Mouse (Mus musculus) hindbrain, embryonic 13.5 days (tissue): Measurements from ENCODE around the gene Ankrd22. TPM values are rescaled to one million over a fixed set of nuclear protein-coding genes. Genes with fewer than 3 reads are reported as not detected.

Experiments used
- ATAC-seq: fragments of 200-750 bp; cut with Nextera tagmentation; 2 replicates; pipeline ENCODE4 v1.8.0; 2017; ENCODE audit warnings: moderate TSS enrichment; ENCODE audit not compliant: low FRiP score
- H3K27ac ChIP-seq: fragments of 300-500 bp; sonication (generic); 2 replicates; pipeline ENCODE4 v1.5.1; 2015; ENCODE audit warnings: inconsistent platforms, mild to moderate bottlenecking, moderate library complexity
- H3K27me3 ChIP-seq: fragments of 300-500 bp; sonication (generic); 2 replicates; pipeline ENCODE4 v1.6.1; 2015; ENCODE audit warnings: mild to moderate bottlenecking, inconsistent platforms
- H3K36me3 ChIP-seq: fragments of 300-500 bp; sonication (generic); 2 replicates; pipeline ENCODE4 v1.6.1; 2015; ENCODE audit warnings: mild to moderate bottlenecking, inconsistent platforms
- H3K4me1 ChIP-seq: fragments of 300-500 bp; sonication (generic); replicated peaks from 2 replicates; pipeline ENCODE4 v1.6.1; 2015; ENCODE audit warnings: inconsistent platforms
- H3K4me2 ChIP-seq: fragments of 300-500 bp; sonication (generic); 2 replicates; pipeline ENCODE4 v1.6.1; 2015; ENCODE audit warnings: inconsistent platforms, mild to moderate bottlenecking, moderate library complexity
- H3K4me3 ChIP-seq: fragments of 300-500 bp; sonication (generic); 2 replicates; pipeline ENCODE4 v1.5.1; 2015; ENCODE audit warnings: mild to moderate bottlenecking, inconsistent platforms
- H3K9ac ChIP-seq: fragments of 300-500 bp; sonication (generic); 2 replicates; pipeline ENCODE4 v1.6.1; 2015; ENCODE audit warnings: mild to moderate bottlenecking, inconsistent platforms
- H3K9me3 ChIP-seq: fragments of 300-500 bp; sonication (generic); 2 replicates; pipeline ENCODE4 v1.6.1; 2016; ENCODE audit warnings: inconsistent platforms
- WGBS: fragments of 180-500 bp; shearing (Covaris S2); methylation state at CpG from one replicate; pipeline ENCODE4 v1.1.7; 2015; 5-methylcytosine and 5-hydroxymethylcytosine counted together
- polyA plus RNA-seq: library from polyadenylated mRNA; unstranded; fragments of >200 nt; fragmentation: Nextera tagmentation; extraction: Ambion mirVana; gene quantifications from 2 replicates; pipeline ENCODE4 v1.2.1, GENCODE M21; 2015

The Ankrd22 gene
- polyA plus RNA-seq, 1 experiment from 2014 or later: not detected

DNA sequence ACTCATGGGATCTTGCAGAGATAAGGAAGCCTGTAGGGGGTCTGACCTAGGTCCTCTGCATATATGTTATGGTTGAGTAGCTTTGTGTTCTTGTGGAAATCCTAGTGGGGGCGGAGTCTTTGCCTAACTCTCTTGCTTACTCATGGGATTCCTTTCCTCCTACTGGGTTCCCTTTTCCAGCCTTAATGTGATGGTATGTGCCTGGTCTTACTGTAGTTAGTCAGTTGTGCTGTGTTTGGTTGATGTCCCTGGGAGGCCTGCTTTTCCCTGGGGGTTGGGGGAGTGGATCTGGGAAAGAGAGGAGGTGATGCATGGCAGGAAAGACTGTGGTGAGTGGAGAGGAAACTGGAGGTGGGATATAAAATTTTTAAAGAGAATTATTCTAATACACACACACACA lies 32.2 kb upstream of the Ankrd22 start:
- ATAC-seq: no peak

GRCm38 (mm10) chr19:34195031-34195430 lies 29.2 kb upstream of the Ankrd22 start:
- no peak overlapping the region for H3K4me3 ChIP-seq
- H3K9ac ChIP-seq: no peak overlapping the region

More for the DNA sequence above, 32.2 kb upstream of the Ankrd22 start:
- Histone ChIP-seq H3K9ac (no peak overlapping the region), H3K36me3 (no peaks in the 10 kb centered on the region), H3K4me1 (peaks cover 6% of the 10 kb centered on the region; the same call in 1 of the 2 replicates), H3K27ac (no peak overlapping the region), H3K27me3 (no peaks in the 10 kb centered on the region), H3K4me3 (no peak overlapping the region), H3K9me3 (no peaks in the 10 kb centered on the region), H3K4me2 (no peak overlapping the region)
- WGBS: 93% methylated on average over 1 of the region's 1 CpGs

GRCm38 (mm10) chr19:34194132-34194745 lies 28.4 kb upstream of the Ankrd22 start:
- Histone ChIP-seq H3K36me3 (no peaks in the 10 kb centered on the region), H3K4me2 (peak overlapping the region; percentile 89), H3K4me1 (peaks cover 10% of the 10 kb centered on the region), H3K27me3 (0 out of 2 replicates have a peak, but pooled peaks cover 6% of the 10 kb centered on the region), H3K9ac (no peak overlapping the region), H3K9me3 (no peaks in the 10 kb centered on the region), H3K27ac (no peak overlapping the region), H3K4me3 (no peak overlapping the region)
- ATAC-seq: no peak
- WGBS: 89% methylated on average over 6 of the region's 6 CpGs

More at GRCm38 (mm10) chr19:34195031-34195430, 29.2 kb upstream of the Ankrd22 start:
- 0 out of 2 replicates have a peak, but pooled peaks cover 6% of the 10 kb centered on the region for H3K27me3 ChIP-seq
- H3K36me3 ChIP-seq: no peaks in the 10 kb centered on the region
- no peak overlapping the region for H3K4me2 ChIP-seq
- no peak overlapping the region for H3K27ac ChIP-seq
- H3K9me3 ChIP-seq: no peaks in the 10 kb centered on the region
- peaks cover 10% of the 10 kb centered on the region for H3K4me1 ChIP-seq
- no peak for ATAC-seq
- 77% methylated on average over 2 of the region's 2 CpGs for WGBS

GRCm38 (mm10) chr19:34193683-34194082 lies 27.8 kb upstream of the Ankrd22 start:
- Histone ChIP-seq H3K4me1 (peaks cover 10% of the 10 kb centered on the region), H3K27me3 (0 out of 2 replicates have a peak, but pooled peaks cover 6% of the 10 kb centered on the region), H3K9me3 (no peaks in the 10 kb centered on the region), H3K4me2 (peak overlapping the region; percentile 89), H3K27ac (no peak overlapping the region), H3K9ac (no peak overlapping the region), H3K36me3 (no peaks in the 10 kb centered on the region), H3K4me3 (peak overlapping the region; percentile 76)
- 67% methylated on average over 9 of the region's 9 CpGs for WGBS
- ATAC-seq: no peak

- H3K9me3 ChIP-seq: no peaks in the 10 kb centered on the region
Measured at GRCm38 (mm10) chr19:34193149-34193548, 27.3 kb upstream of the Ankrd22 start.

DNA sequence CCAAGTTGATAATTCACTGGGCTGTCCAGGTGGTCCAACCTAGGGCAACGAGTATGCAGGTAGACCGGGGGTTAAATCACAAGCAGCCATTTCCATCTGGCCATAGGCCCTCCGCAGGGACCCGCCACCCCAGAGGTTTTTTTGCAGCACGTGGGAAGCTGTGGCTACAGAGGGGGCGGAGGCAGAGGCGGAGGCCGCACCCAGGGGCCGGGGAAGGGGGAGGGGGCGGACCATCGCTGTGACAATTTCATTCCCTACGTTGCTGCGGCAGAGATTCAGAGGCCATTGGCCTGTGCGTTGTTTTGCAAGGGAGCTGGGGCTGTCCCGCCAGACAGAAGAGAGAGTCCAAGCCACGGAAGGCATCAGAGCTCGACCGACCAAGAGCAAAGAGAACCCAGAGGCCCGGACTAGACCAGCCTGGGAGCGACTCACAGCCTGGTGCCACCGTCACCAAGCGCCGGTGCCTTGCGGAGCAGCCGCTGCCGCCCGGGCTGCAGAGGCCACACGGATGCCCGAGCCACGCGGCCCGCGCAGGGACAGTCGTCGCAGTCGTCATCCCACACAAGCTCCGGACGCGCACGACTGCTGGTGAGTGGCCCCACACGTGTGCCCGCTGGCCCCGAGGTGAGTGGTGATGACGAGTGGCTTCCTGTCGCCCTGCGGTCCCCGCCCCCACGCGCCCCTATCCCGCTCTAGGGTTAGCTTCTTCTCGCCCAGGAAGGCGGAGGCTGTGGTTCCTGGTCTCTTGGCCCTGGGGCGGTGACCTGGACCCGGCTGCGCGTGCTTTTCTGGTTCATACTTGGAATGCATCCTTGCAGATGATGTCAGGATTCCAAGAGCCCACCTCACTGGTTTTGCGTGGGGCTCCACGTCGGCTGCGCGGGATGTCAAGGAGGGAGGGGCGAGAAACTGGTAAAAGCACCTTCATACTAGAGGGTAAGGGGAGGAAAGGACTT lies 26.4 kb upstream of the Ankrd22 start, which contains the start of gene Stambpl1:
TSS of gene Stambpl1 (plus strand) at position 222 of the 956 bp plus-strand sequence.
- H3K4me1 ChIP-seq: peaks cover 10% of the 10 kb centered on the region
- H3K36me3 ChIP-seq: no peaks in the 10 kb centered on the region
- H3K4me3 ChIP-seq: peak within 1 kb of the TSS; percentile 76
- 0 out of 2 replicates have a peak, but pooled peaks cover 6% of the 10 kb centered on the region for H3K27me3 ChIP-seq
- H3K27ac ChIP-seq: peak within 1 kb of the TSS; percentile 78
- ATAC-seq: peak; percentile 88
- peak within 1 kb of the TSS; percentile 82 for H3K9ac ChIP-seq
- H3K9me3 ChIP-seq: no peaks in the 10 kb centered on the region
- peak within 1 kb of the TSS; percentile 89 for H3K4me2 ChIP-seq
- under 1% methylated on average over 61 of the region's 62 CpGs for WGBS

More at GRCm38 (mm10) chr19:34193149-34193548, 27.3 kb upstream of the Ankrd22 start:
- peaks cover 10% of the 10 kb centered on the region for H3K4me1 ChIP-seq
- H3K36me3 ChIP-seq: no peaks in the 10 kb centered on the region
- ATAC-seq: 0 out of 2 replicates have a peak, but pooled peaks have one; percentile 26
- peak overlapping the region; percentile 76 for H3K4me3 ChIP-seq
- no peak overlapping the region for H3K27ac ChIP-seq
- peak overlapping the region; percentile 89 for H3K4me2 ChIP-seq
- H3K27me3 ChIP-seq: 0 out of 2 replicates have a peak, but pooled peaks cover 6% of the 10 kb centered on the region
- 11% methylated on average over 9 of the region's 9 CpGs for WGBS
- H3K9ac ChIP-seq: peak overlapping the region; percentile 82

DNA sequence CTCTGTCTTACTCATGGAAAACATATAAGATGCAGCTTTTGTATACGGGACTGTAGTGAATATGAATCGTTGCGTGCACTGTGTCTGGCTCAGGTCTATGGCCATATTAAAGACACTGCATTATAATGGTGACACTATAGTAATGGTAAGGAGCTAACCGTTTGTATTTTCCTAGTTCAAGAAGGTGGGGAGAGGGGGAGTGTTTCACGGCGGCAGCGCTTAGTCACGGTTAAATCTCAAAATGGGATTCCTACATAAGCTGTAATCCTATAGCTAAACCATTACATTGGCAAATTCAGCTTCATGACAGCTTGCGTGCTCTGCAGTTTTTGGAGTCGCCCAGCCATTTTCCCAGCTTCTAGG lies 25.8 kb upstream of the Ankrd22 start:
- no peaks in the 10 kb centered on the region for H3K9me3 ChIP-seq
- H3K9ac ChIP-seq: peak overlapping the region; percentile 82
- H3K36me3 ChIP-seq: no peaks in the 10 kb centered on the region
- peak overlapping the region; percentile 78; the same call in 1 of the 2 replicates for H3K27ac ChIP-seq
- peaks cover 10% of the 10 kb centered on the region for H3K4me1 ChIP-seq
- H3K27me3 ChIP-seq: 0 out of 2 replicates have a peak, but pooled peaks cover 6% of the 10 kb centered on the region
- peak overlapping the region; percentile 76 for H3K4me3 ChIP-seq
- peak; percentile 54 for ATAC-seq
- peak overlapping the region; percentile 89 for H3K4me2 ChIP-seq
- 21% methylated on average over 10 of the region's 10 CpGs for WGBS

DNA sequence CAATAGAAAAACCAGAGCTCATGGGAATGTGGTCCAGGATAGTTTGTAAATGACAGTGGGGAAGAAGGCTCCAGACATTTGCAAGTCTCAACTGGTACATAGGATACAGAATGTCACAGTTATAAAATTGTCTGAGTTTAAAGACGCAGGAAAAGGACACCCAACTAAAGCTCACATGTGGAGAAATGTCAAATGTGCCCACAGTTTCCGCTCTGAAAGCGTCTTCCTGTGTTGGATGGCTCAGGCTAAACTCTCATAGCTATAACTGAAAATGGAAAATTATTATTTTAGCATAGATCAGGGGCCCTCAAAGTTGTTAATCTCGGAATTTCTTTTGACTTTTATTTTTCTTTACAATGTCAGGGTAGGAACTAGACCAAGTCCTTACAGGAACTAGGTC lies 21.0 kb upstream of the Ankrd22 start:
- WGBS: 88% methylated on average over 4 of the region's 4 CpGs
- no peaks in the 10 kb centered on the region for H3K9me3 ChIP-seq
- no peak for ATAC-seq
- H3K9ac ChIP-seq: no peak overlapping the region
- 0 out of 2 replicates have a peak, but pooled peaks cover 6% of the 10 kb centered on the region for H3K27me3 ChIP-seq
- peaks cover 2% of the 10 kb centered on the region; the same call in 1 of the 2 replicates for H3K4me1 ChIP-seq
- H3K4me2 ChIP-seq: no peak overlapping the region
- no peak overlapping the region for H3K4me3 ChIP-seq
- H3K36me3 ChIP-seq: no peaks in the 10 kb centered on the region
- H3K27ac ChIP-seq: no peak overlapping the region

DNA sequence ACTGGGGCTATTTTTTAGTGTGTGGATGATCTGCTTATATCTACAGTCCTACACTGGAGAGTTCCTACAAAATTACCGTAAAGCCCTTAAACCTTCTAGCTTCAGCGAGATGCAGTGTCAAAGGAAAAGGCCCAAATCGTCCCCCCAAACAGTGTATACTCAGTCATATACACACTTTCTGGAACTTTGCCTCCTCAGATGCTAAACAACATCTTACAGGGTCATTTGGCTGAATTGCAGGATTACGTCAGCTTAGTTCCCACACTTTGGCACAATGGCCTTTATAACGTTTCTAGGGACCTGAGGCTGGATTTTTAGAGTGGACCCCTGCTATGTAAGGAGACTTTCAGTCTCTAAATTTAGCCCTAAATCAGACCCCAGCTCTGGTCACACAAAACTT lies 16.6 kb upstream of the Ankrd22 start:
- Histone ChIP-seq H3K27ac (no peak overlapping the region), H3K4me3 (no peak overlapping the region), H3K9ac (no peak overlapping the region), H3K27me3 (no peaks in the 10 kb centered on the region), H3K36me3 (no peaks in the 10 kb centered on the region), H3K9me3 (no peaks in the 10 kb centered on the region), H3K4me1 (no peaks in the 10 kb centered on the region), H3K4me2 (no peak overlapping the region)
- WGBS: 83% methylated on average over 5 of the region's 5 CpGs
- no peak for ATAC-seq

DNA sequence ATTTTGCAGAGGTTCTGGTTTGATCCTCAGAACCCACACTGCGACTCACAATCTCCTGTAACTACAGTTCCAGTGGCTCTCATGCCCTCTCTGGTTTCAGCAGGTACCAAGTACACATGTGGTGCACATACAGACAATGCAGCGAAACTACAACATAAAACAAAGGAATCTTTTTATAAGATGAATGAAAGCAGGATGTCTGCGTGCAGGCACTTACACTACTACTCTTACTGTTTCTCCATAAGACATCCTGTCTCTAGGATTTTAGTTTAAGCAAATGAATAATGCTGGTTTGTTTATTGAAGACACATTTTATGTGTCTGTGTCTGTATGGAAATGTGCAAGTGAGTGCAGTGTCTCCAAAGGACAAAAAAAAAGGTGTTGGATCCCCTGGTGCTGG lies 15.4 kb upstream of the Ankrd22 start:
- no peak overlapping the region for H3K4me3 ChIP-seq
- no peaks in the 10 kb centered on the region for H3K36me3 ChIP-seq
- H3K27ac ChIP-seq: no peak overlapping the region
- H3K27me3 ChIP-seq: no peaks in the 10 kb centered on the region
- no peak for ATAC-seq
- WGBS: 88% methylated on average over 3 of the region's 3 CpGs
- H3K4me1 ChIP-seq: no peaks in the 10 kb centered on the region
- no peak overlapping the region for H3K4me2 ChIP-seq
- H3K9me3 ChIP-seq: no peaks in the 10 kb centered on the region
- H3K9ac ChIP-seq: no peak overlapping the region

DNA sequence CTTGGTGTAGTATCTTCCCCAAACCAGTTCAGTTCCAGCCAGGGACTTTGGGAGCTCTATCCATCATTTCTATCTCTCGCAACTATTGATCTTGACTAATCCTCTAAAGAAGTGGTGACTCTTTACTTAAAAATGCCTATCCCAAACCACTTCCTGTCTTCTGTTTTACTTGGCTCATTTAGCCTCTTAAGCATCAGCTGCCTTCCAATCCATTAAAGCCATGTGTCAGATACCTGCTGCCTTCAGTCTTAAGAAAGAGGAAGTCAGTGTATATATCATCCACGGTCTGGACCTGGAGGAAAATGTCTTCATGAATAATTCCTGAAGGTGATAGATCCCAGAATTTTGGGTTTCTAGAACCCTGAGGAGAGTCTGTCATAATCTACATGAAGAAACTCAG lies 14.5 kb upstream of the Ankrd22 start:
- H3K36me3 ChIP-seq: no peaks in the 10 kb centered on the region
- no peak overlapping the region for H3K4me3 ChIP-seq
- H3K27me3 ChIP-seq: no peaks in the 10 kb centered on the region
- no peak overlapping the region for H3K27ac ChIP-seq
- no peaks in the 10 kb centered on the region for H3K9me3 ChIP-seq
- ATAC-seq: no peak
- no peaks in the 10 kb centered on the region for H3K4me1 ChIP-seq
- no peak overlapping the region for H3K9ac ChIP-seq
- 93% methylated on average over 2 of the region's 2 CpGs for WGBS
- H3K4me2 ChIP-seq: no peak overlapping the region

DNA sequence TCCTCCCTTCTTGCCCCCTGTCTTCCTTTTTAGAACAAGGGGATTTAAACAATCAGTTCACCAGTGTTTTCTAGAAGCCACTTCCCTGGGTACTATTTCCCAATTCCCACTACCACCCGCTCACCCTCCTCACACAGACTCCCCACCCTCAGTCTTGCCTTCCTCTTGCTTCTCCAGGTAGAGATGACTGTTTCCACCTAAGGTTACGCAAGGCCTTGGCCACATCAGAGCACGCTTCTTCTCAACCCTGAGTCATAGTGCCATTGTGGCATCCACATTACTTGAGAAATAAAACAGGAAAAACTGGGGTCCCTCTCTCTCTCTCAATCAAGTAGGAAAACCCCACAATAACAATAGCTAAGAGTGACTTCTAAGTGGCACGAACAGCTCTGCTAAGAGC lies 13.3 kb upstream of the Ankrd22 start:
- no peak overlapping the region for H3K4me3 ChIP-seq
- WGBS: 91% methylated on average over 4 of the region's 4 CpGs
- no peak overlapping the region for H3K9ac ChIP-seq
- no peak for ATAC-seq
- no peaks in the 10 kb centered on the region for H3K27me3 ChIP-seq
- H3K9me3 ChIP-seq: no peaks in the 10 kb centered on the region
- no peaks in the 10 kb centered on the region for H3K36me3 ChIP-seq
- H3K27ac ChIP-seq: no peak overlapping the region
- H3K4me1 ChIP-seq: no peaks in the 10 kb centered on the region
- no peak overlapping the region for H3K4me2 ChIP-seq
